Mouse (Mus musculus) C2C12 (cell line): ENCODE data around the gene Dram1. TPM values are rescaled to one million over a fixed set of nuclear protein-coding genes. Genes with fewer than 3 reads are reported as not detected.
A peak's percentile ranks its signal among the peaks of the same experiment; 100 is the strongest.

Experiments
- H3K27me3 ChIP-seq: one replicate; pipeline ENCODE4 v1.6.1; 2011; ENCODE audit not compliant: control insufficient read depth, insufficient read depth, insufficient read length
- H3K36me3 ChIP-seq: one replicate; pipeline ENCODE4 v1.6.1; 2011; ENCODE audit not compliant: control insufficient read depth, insufficient read depth
- H3K4me3 ChIP-seq: one replicate; pipeline ENCODE4 v1.5.1; 2011; ENCODE audit warnings: mild to moderate bottlenecking, control low read depth; ENCODE audit not compliant: poor library complexity, insufficient read depth, severe bottlenecking
- H3K79me2 ChIP-seq: one replicate; pipeline ENCODE4 v1.6.1; 2011; ENCODE audit not compliant: control insufficient read depth, insufficient read depth
- H3K79me3 ChIP-seq: one replicate; pipeline ENCODE4 v1.6.1; 2011; ENCODE audit warnings: low read depth, control low read depth
- H3ac ChIP-seq: one replicate; pipeline ENCODE3; 2011; ENCODE audit warnings: low read depth; ENCODE audit not compliant: control insufficient read depth, insufficient read length
- CEBPB ChIP-seq: IDR thresholded peaks from one replicate; pipeline ENCODE4 v1.6.1; 2011; ENCODE audit warnings: low read depth, mild to moderate bottlenecking, control low read depth, moderate library complexity
- CTCF ChIP-seq: IDR thresholded peaks from one replicate; pipeline ENCODE4 v1.5.1; 2011; ENCODE audit not compliant: control insufficient read depth, insufficient read depth, insufficient read length
- FOSL1 ChIP-seq: IDR thresholded peaks from one replicate; pipeline ENCODE4 v1.8.0; 2011; ENCODE audit warnings: mild to moderate bottlenecking, low read length; ENCODE audit not compliant: poor library complexity, insufficient read depth, severe bottlenecking
- MAX ChIP-seq: IDR thresholded peaks from one replicate; pipeline ENCODE4 v1.6.1; 2011; ENCODE audit warnings: mild to moderate bottlenecking, control low read depth
- MYOD1 ChIP-seq: IDR thresholded peaks from one replicate; pipeline ENCODE4 v1.6.1; 2011; ENCODE audit warnings: low read depth; ENCODE audit not compliant: control insufficient read depth, insufficient read length
- MYOG ChIP-seq: IDR thresholded peaks from one replicate; pipeline ENCODE4 v1.6.1; 2011; ENCODE audit not compliant: control insufficient read depth, insufficient read length; ENCODE audit errors: extremely low read depth
- USF1 ChIP-seq: IDR thresholded peaks from one replicate; pipeline ENCODE4 v1.6.1; 2011; ENCODE audit warnings: low read depth, mild to moderate bottlenecking, control low read depth, moderate library complexity
- polyA plus RNA-seq: library from polyadenylated mRNA; unstranded; fragments of >200 nt; fragmentation: generic; extraction: Trizol; gene quantifications from one replicate; pipeline ENCODE4 v1.2.1, GENCODE M21; 2012; ENCODE audit warnings: missing spikeins

Dram1 gene
- polyA plus RNA-seq, 1 experiment = 1.7 TPM

GRCm38 (mm10) chr10:88362218-88362617 lies 16.7 kb downstream of the Dram1 start:
- Histone ChIP-seq H3K27me3 (no peaks in the 10 kb centered on the region), H3K79me3 (no peaks in the 10 kb centered on the region), H3ac (no peak overlapping the region), H3K4me3 (no peak overlapping the region), H3K79me2 (no peaks in the 10 kb centered on the region), H3K36me3 (no peaks in the 10 kb centered on the region)
- TF ChIP-seq MYOD1 (no peak), USF1 (no peak), MAX (no peak), CEBPB (no peak), MYOG (no peak), CTCF (no peak), FOSL1 (no peak)

GRCm38 (mm10) chr10:88356983-88357559 lies 21.8 kb downstream of the Dram1 start:
- peak; percentile 92 for TF ChIP-seq CEBPB
- TF ChIP-seq CTCF = no peak
- no peak for TF ChIP-seq MYOG
- TF ChIP-seq MAX = no peak
- TF ChIP-seq FOSL1 = no peak

GRCm38 (mm10) chr10:88356114-88356982 lies 22.5 kb downstream of the Dram1 start:
- Histone ChIP-seq H3K27me3 (no peaks in the 10 kb centered on the region), H3K79me3 (no peaks in the 10 kb centered on the region), H3K36me3 (no peaks in the 10 kb centered on the region), H3ac (peak overlapping the region; percentile 85), H3K4me3 (peak overlapping the region; percentile 39), H3K79me2 (no peaks in the 10 kb centered on the region)
- TF ChIP-seq FOSL1 (no peak), CTCF (no peak), USF1 (no peak), MYOD1 (no peak), CEBPB (no peak), MAX (no peak), MYOG (no peak)

More at GRCm38 (mm10) chr10:88356983-88357559, 21.8 kb downstream of the Dram1 start:
- Histone ChIP-seq H3K27me3 (no peaks in the 10 kb centered on the region), H3K79me3 (no peaks in the 10 kb centered on the region), H3K36me3 (no peaks in the 10 kb centered on the region), H3K4me3 (peak overlapping the region; percentile 39), H3K79me2 (no peaks in the 10 kb centered on the region), H3ac (peak overlapping the region; percentile 85)

- Histone ChIP-seq H3K79me2 (no peaks in the 10 kb centered on the region), H3K4me3 (no peak overlapping the region), H3K27me3 (no peaks in the 10 kb centered on the region), H3ac (no peak overlapping the region), H3K79me3 (no peaks in the 10 kb centered on the region), H3K36me3 (no peaks in the 10 kb centered on the region)
- no peak for TF ChIP-seq MYOD1
- TF ChIP-seq MAX = no peak
- TF ChIP-seq FOSL1 = no peak
- TF ChIP-seq USF1 = no peak
- no peak for TF ChIP-seq CTCF
- no peak for TF ChIP-seq CEBPB
- TF ChIP-seq MYOG = no peak
Measured at GRCm38 (mm10) chr10:88354599-88354998, 24.3 kb downstream of the Dram1 start.

- no peaks in the 10 kb centered on the region for H3K79me3 ChIP-seq
- no peaks in the 10 kb centered on the region for H3K27me3 ChIP-seq
- no peaks in the 10 kb centered on the region for H3K36me3 ChIP-seq
- H3K4me3 ChIP-seq = no peak overlapping the region
- H3K79me2 ChIP-seq = no peaks in the 10 kb centered on the region
- no peak overlapping the region for H3ac ChIP-seq
- TF ChIP-seq USF1 (no peak), MYOG (no peak), CTCF (no peak), MAX (no peak), CEBPB (no peak), MYOD1 (no peak), FOSL1 (no peak)
Measured at GRCm38 (mm10) chr10:88352549-88352948, 26.3 kb downstream of the Dram1 start.
